24 mouse cellular contexts compared by ENCODE assay signal in genomic region chr5:125985356-125985755, GRCm38 (mm10).
"Had no signal": no experiment of that assay in that cellular context is flagged by ENCODE, and none has a peak within 500 bp of the region (broad histone marks: within the 10 kb centered on the region; RNA-seq: fewer than 3 reads in every experiment).

No protein-coding gene starts in this region.

- H3K4me1 ChIP-seq: heart, embryonic 10.5 days; heart, embryonic 12.5 days; hindbrain, embryonic 13.5 days; hindbrain, embryonic 15.5 days; intestine, embryonic 15.5 days; limb, embryonic 13.5 days; limb, embryonic 15.5 days; liver, embryonic 12.5 days had no signal

- H3K27me3 ChIP-seq: heart, embryonic 12.5 days; hindbrain, embryonic 13.5 days; hindbrain, embryonic 15.5 days; intestine, embryonic 15.5 days; limb, embryonic 13.5 days; limb, embryonic 15.5 days; liver, embryonic 12.5 days had no signal

- H3K27ac ChIP-seq: gastrocnemius, adult 2 months; heart, adult 2 months; heart, embryonic 10.5 days; hindbrain, embryonic 13.5 days; hindbrain, embryonic 15.5 days; intestine, embryonic 15.5 days; layer of hippocampus, adult 2 months; limb, embryonic 13.5 days; limb, embryonic 15.5 days; liver, embryonic 12.5 days had no signal

- H3K9me3 ChIP-seq: heart, embryonic 10.5 days; hindbrain, embryonic 13.5 days; hindbrain, embryonic 15.5 days; intestine, embryonic 15.5 days; limb, embryonic 13.5 days; limb, embryonic 15.5 days had no signal

- DNase-seq: gastrocnemius, adult 2 months; gastrocnemius, postnatal 10 days; gastrocnemius, postnatal 25 days; heart, adult 2 months; heart, postnatal 10 days; heart, postnatal 4 days; kidney, adult 18-20 months; kidney, adult 8-10 months; kidney, postnatal 10 days; kidney, postnatal 25 days; kidney, postnatal 4 days; left cerebral cortex, postnatal 4 days had no signal

- H3K4me2 ChIP-seq: heart, embryonic 12.5 days; hindbrain, embryonic 13.5 days; hindbrain, embryonic 15.5 days; intestine, embryonic 15.5 days; limb, embryonic 13.5 days; limb, embryonic 15.5 days; liver, embryonic 12.5 days had no signal

- H3K9ac ChIP-seq: heart, embryonic 12.5 days; hindbrain, embryonic 13.5 days; hindbrain, embryonic 15.5 days; intestine, embryonic 15.5 days; limb, embryonic 13.5 days; limb, embryonic 15.5 days; liver, embryonic 12.5 days had no signal

- H3K4me3 ChIP-seq: gastrocnemius, adult 2 months; heart, adult 2 months; heart, embryonic 10.5 days; heart, embryonic 12.5 days; hindbrain, embryonic 10.5 days; hindbrain, embryonic 13.5 days; hindbrain, embryonic 15.5 days; intestine, embryonic 15.5 days; layer of hippocampus, adult 2 months; limb, embryonic 13.5 days; limb, embryonic 15.5 days; liver, embryonic 12.5 days had no signal

- H3K36me3 ChIP-seq: heart, embryonic 10.5 days; heart, embryonic 12.5 days; hindbrain, embryonic 10.5 days; hindbrain, embryonic 13.5 days; hindbrain, embryonic 15.5 days; intestine, embryonic 15.5 days; limb, embryonic 13.5 days; limb, embryonic 15.5 days; liver, embryonic 12.5 days had no signal

- ATAC-seq: inflammation-experienced regulatory T-cells, adult 6 months; intestine, embryonic 15.5 days; intestine, postnatal 0 days; liver, embryonic 12.5 days had no signal
